Mouse (Mus musculus) myocyte (in vitro differentiated cells): ENCODE results near the gene Efcab11.

ENCODE experiments used
- CEBPB ChIP-seq: IDR thresholded peaks from 2 replicates; pipeline ENCODE4 v1.6.1; 2011; ENCODE audit warnings: mild to moderate bottlenecking, moderate library complexity; ENCODE audit not compliant: poor library complexity, insufficient read depth, severe bottlenecking
- E2F4 ChIP-seq: IDR thresholded peaks from one replicate; pipeline ENCODE4 v1.6.1; 2011; ENCODE audit warnings: mild to moderate bottlenecking, control low read depth, moderate library complexity; ENCODE audit not compliant: insufficient read depth
- MAX ChIP-seq: IDR thresholded peaks from one replicate; pipeline ENCODE4 v1.6.1; 2011; ENCODE audit warnings: low read depth, mild to moderate bottlenecking, control low read depth
- MYOG ChIP-seq, 3 experiments: IDR thresholded peaks; one replicate each; pipeline ENCODE4 v1.6.1; 2011; ENCODE audit warnings: control low read depth in 2 of 3, low read depth in 2 of 3, mild to moderate bottlenecking in 2 of 3; ENCODE audit not compliant: insufficient read length in 2 of 3, control insufficient read depth in 1 of 3, insufficient read depth in 1 of 3
- POLR2A ChIP-seq: IDR thresholded peaks from one replicate; pipeline ENCODE4 v1.6.1; 2011; ENCODE audit warnings: low read depth, mild to moderate bottlenecking, control low read depth, moderate library complexity; ENCODE audit not compliant: insufficient read length
- POLR2AphosphoS2 ChIP-seq: IDR thresholded peaks from one replicate; pipeline ENCODE4 v1.6.1; 2011; ENCODE audit warnings: low read depth, control low read depth; ENCODE audit not compliant: insufficient read length
- SRF ChIP-seq: IDR thresholded peaks from one replicate; pipeline ENCODE4 v1.6.1; 2011; ENCODE audit warnings: low read depth; ENCODE audit not compliant: control insufficient read depth, insufficient read length
- TCF12 ChIP-seq: IDR thresholded peaks from one replicate; pipeline ENCODE4 v1.6.1; 2011; ENCODE audit warnings: mild to moderate bottlenecking, control low read depth; ENCODE audit not compliant: poor library complexity, insufficient read depth, severe bottlenecking
- USF1 ChIP-seq: IDR thresholded peaks from one replicate; pipeline ENCODE4 v1.6.1; 2011; ENCODE audit warnings: low read depth, mild to moderate bottlenecking, control low read depth, moderate library complexity

GRCm38 (mm10) chr12:99779908-99780307 lies 104.3 kb downstream of the Efcab11 start:
- TF ChIP-seq TCF12 (no peak), MAX (no peak), MYOG (IDR thresholded peaks at IDR 0.05; ENCODE audit: control insufficient read depth in 1 of 3, insufficient read depth in 1 of 3, insufficient read length in 2 of 3, low read depth in 2 of 3) (no peak), POLR2A (no peak), POLR2AphosphoS2 (no peak), SRF (no peak), E2F4 (no peak), CEBPB (no peak), USF1 (no peak)
